Mouse (Mus musculus) heart, postnatal 0 days (tissue): ENCODE measurements at regions not wholly inside any gene's neighbourhood (a gene's known extent, or its start where the extent isn't known, plus 50 kb on each side); places are given as distances from the start of the nearest gene placed in this dataset.

Source experiments
- ATAC-seq: fragments of 200-750 bp; cut with Nextera tagmentation; 2 replicates; pipeline ENCODE4 v1.8.0; 2017; ENCODE audit warnings: low read depth, moderate number of reproducible peaks, moderate library complexity; ENCODE audit not compliant: insufficient read depth
- DNase-seq: peaks from one replicate; pipeline ENCODE4 v3.0.0-alpha.2; 2016; ENCODE audit warnings: low spot score
- H3K27ac ChIP-seq: fragments of 300-500 bp; sonication (generic); 2 replicates; pipeline ENCODE4 v1.5.1; 2014; ENCODE audit warnings: low read depth, mild to moderate bottlenecking
- H3K27me3 ChIP-seq: fragments of 300-500 bp; sonication (generic); 2 replicates; pipeline ENCODE4 v1.6.1; 2014; ENCODE audit warnings: low read length, mixed read lengths; ENCODE audit not compliant: control insufficient read depth, insufficient read depth
- H3K36me3 ChIP-seq: fragments of 300-500 bp; sonication (generic); replicated peaks from 2 replicates; pipeline ENCODE4 v1.6.1; 2014; ENCODE audit warnings: low read length, mixed read lengths; ENCODE audit not compliant: control insufficient read depth, insufficient read depth
- H3K4me1 ChIP-seq: fragments of 300-500 bp; sonication (generic); 2 replicates; pipeline ENCODE4 v1.6.1; 2014; ENCODE audit warnings: antibody characterized with exemption; ENCODE audit not compliant: control insufficient read depth, insufficient read depth
- H3K4me2 ChIP-seq: fragments of 300-500 bp; sonication (generic); 2 replicates; pipeline ENCODE4 v1.6.1; 2014; ENCODE audit warnings: low read depth, mild to moderate bottlenecking, low read length, moderate library complexity
- H3K4me3 ChIP-seq: fragments of 300-500 bp; sonication (generic); 2 replicates; pipeline ENCODE4 v1.5.1; 2014; ENCODE audit warnings: low read depth, low read length
- H3K9ac ChIP-seq: fragments of 300-500 bp; sonication (generic); replicated peaks from 2 replicates; pipeline ENCODE4 v1.6.1; 2014; ENCODE audit warnings: low read depth, low read length, mixed read lengths
- H3K9me3 ChIP-seq: fragments of 300-500 bp; sonication (generic); replicated peaks from 2 replicates; pipeline ENCODE4 v1.6.1; 2016; ENCODE audit warnings: low read length; ENCODE audit not compliant: control insufficient read depth
- CTCF ChIP-seq: IDR thresholded peaks from 2 replicates; pipeline ENCODE4 v1.5.1; 2016; ENCODE audit warnings: antibody characterized with exemption, control low read depth, low read depth
- EP300 ChIP-seq: IDR thresholded peaks from 2 replicates; pipeline ENCODE4 v1.6.1; 2016; ENCODE audit warnings: antibody characterized with exemption, low read depth
- WGBS: fragments of 180-500 bp; shearing (Covaris S2); extraction: QIAGEN DNeasy Blood & Tissue Kit; methylation state at CpG from one replicate; pipeline ENCODE4 v1.1.7; 2014; 5-methylcytosine and 5-hydroxymethylcytosine counted together

- no peak for DNase-seq
- peaks cover 47% of the 10 kb centered on the region for H3K4me1 ChIP-seq
- no peak for ATAC-seq
- H3K27ac ChIP-seq, result no peak overlapping the region
- no peaks in the 10 kb centered on the region for H3K27me3 ChIP-seq
- WGBS, result 88% methylated on average over 9 of the region's 9 CpGs
- H3K4me2 ChIP-seq, result no peak overlapping the region
- H3K9me3 ChIP-seq, result no peaks in the 10 kb centered on the region
- H3K36me3 ChIP-seq, result no peaks in the 10 kb centered on the region
- H3K9ac ChIP-seq, result no peak overlapping the region
- no peak for TF ChIP-seq EP300
- no peak for TF ChIP-seq CTCF
- H3K4me3 ChIP-seq, result no peak overlapping the region
Observed at GRCm38 (mm10) chr12:73405583-73405982, 119.0 kb downstream of the Slc38a6 start.

DNA sequence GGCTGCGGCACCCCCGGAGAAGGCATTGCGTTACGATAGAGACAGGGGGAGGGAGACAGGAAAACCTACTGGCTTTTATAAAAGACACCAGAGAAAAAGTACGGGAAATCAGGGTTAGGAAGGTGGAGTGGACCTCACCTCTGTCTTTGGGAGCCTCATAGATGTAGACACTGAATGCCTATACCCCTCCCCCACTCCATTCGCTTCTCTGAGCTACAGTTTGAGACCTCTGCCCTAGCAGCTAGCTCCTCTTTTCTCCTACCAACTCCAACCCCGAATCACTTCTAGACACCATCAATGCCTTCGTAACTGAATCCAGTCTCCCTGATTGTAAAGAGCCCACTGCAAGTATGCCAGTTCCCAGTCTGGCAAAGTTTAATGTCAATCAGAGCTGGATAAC is 118.5 kb downstream of the Slc38a6 start:
- Histone ChIP-seq H3K36me3 (no peaks in the 10 kb centered on the region), H3K9me3 (no peaks in the 10 kb centered on the region), H3K9ac (no peak overlapping the region), H3K4me3 (no peak overlapping the region), H3K4me1 (peaks cover 47% of the 10 kb centered on the region), H3K27ac (no peak overlapping the region), H3K4me2 (no peak overlapping the region), H3K27me3 (no peaks in the 10 kb centered on the region)
- peak; percentile 5 for DNase-seq
- TF ChIP-seq EP300, result no peak
- no peak for TF ChIP-seq CTCF
- no peak for ATAC-seq
- whole genome bisulfite sequencing, result 76% methylated on average over 8 of the region's 8 CpGs

GRCm38 (mm10) chr12:73403906-73404474 is 117.4 kb downstream of the Slc38a6 start:
- peak overlapping the region; percentile 96 for H3K27ac ChIP-seq
- H3K9ac ChIP-seq, result no peak overlapping the region
- no peaks in the 10 kb centered on the region for H3K9me3 ChIP-seq
- no peak overlapping the region for H3K4me3 ChIP-seq
- peak; percentile 5 for DNase-seq
- H3K4me1 ChIP-seq, result peaks cover 38% of the 10 kb centered on the region
- no peaks in the 10 kb centered on the region for H3K36me3 ChIP-seq
- TF ChIP-seq EP300 (no peak), CTCF (no peak)
- no peaks in the 10 kb centered on the region for H3K27me3 ChIP-seq
- no peak overlapping the region for H3K4me2 ChIP-seq
- ATAC-seq, result no peak
- WGBS, result 40% methylated on average over 13 of the region's 13 CpGs
